Mouse (Mus musculus): ENCODE measurements around the gene Rep15. TPM values are rescaled to one million over a fixed set of nuclear protein-coding genes. Genes with fewer than 3 reads are reported as not detected.

Rep15 gene
- polyA plus RNA-seq, 1 experiment from 2014 or later = 2.4 TPM

DNA sequence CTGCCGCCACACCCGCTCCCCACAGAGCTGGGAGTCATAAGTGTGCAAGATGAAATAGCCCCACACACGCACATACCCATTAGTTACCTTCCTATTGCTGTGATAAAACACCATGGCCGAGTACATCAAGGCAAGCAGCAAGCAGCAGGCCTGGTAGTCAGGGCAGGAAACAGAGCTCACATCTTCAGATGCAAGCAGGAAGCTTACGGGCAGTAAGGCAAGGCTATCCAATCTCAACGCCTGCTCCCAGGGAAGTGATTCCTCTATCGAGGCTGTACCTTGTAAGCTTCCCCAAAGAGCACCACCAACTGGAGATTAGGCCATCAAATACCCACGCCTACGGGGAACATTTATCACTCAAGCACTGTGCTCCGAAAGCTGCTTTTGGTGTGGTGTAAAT, 47.5 kb downstream of the Rep15 start:
- POLR2A ChIA-PET = interaction anchor here (1.0 kb wide), 1 partner anchor 9 kb away, joined by 3 read pairs; no protein-coding TSS in a partner anchor
- CTCF ChIA-PET = no interaction called here
- in situ Hi-C loops (cut with MboI; ENCODE audit: low pct_unique_long_range_greater_than_20kb) = no loop called here
- no peak for DNase-seq (ENCODE audit: low read depth, low spot score)
- ATAC-seq = no peak
- no peaks in the 10 kb centered on the region for H3K27me3 ChIP-seq
- TF ChIP-seq CTCF (IDR thresholded peaks at IDR 0.05) = no peak

Other genes with a start within 250 kb of the Rep15 start
- gene Arntl2, start 236.5 kb upstream of the Rep15 start, polyA plus RNA-seq (2021) = 8.1 TPM
- not detected for gene Smco2, start 182.5 kb upstream of the Rep15 start, polyA plus RNA-seq (2021)
- 138 TPM for gene Ppfibp1, start 144.1 kb upstream of the Rep15 start, polyA plus RNA-seq (2021)
- gene 1700034J05Rik, start 78.2 kb upstream of the Rep15 start, polyA plus RNA-seq (2021) = not detected
- 109 TPM for gene Mrps35, start 10.2 kb downstream of the Rep15 start, polyA plus RNA-seq (2021)
- gene Mansc4, start 54.4 kb downstream of the Rep15 start, polyA plus RNA-seq (2021) = 0.63 TPM
- gene Klhl42, start 58.8 kb downstream of the Rep15 start, polyA plus RNA-seq (2021) = 9.8 TPM
- 0.08 TPM for gene Pthlh, start 231.6 kb downstream of the Rep15 start, polyA plus RNA-seq (2021)